ENCODE assay signal across 9 mouse cellular contexts in genomic region chr12:75307961-75308951, GRCm38 (mm10). TPM values are rescaled to one million over a fixed set of nuclear protein-coding genes. Genes with fewer than 3 reads are reported as not detected.
DNase-seq lines count a peak whose midpoint lies in the region; ATAC-seq lines count a peak whose summit lies in the region.
"Had no signal": no experiment of that assay in that cellular context is flagged by ENCODE, and none has a peak within 500 bp of the region (broad histone marks: within the 10 kb centered on the region; RNA-seq: fewer than 3 reads in every experiment).

Gene Rhoj, plus strand, starts transcription at chr12:75308322.

- H3K4me3 ChIP-seq in heart, embryonic 10.5 days: peak within 1 kb of the TSS; percentile 71
- peak within 1 kb of the TSS; percentile 60 for H3K4me3 ChIP-seq in limb, embryonic 12.5 days (replicated peaks)
- H3K4me3 ChIP-seq in midbrain, embryonic 12.5 days: peak within 1 kb of the TSS; percentile 50
- H3K4me3 ChIP-seq in stomach, embryonic 16.5 days (replicated peaks; ENCODE audit: low read length): peak within 1 kb of the TSS; percentile 62

- peak within 1 kb of the TSS; percentile 80 for H3K4me2 ChIP-seq in limb, embryonic 12.5 days
- H3K4me2 ChIP-seq in midbrain, embryonic 12.5 days (replicated peaks): peak within 1 kb of the TSS; percentile 84
- peak within 1 kb of the TSS; percentile 74 for H3K4me2 ChIP-seq in stomach, embryonic 16.5 days (ENCODE audit: low read depth, low read length)

- ATAC-seq in erythroid progenitor cell, adult 5-6 weeks (replicated peaks; ENCODE audit: low FRiP score, poor library complexity, severe bottlenecking): 0 out of 2 replicates have a peak, but pooled peaks have one; percentile 10
- ATAC-seq in limb, embryonic 12.5 days (ENCODE audit: insufficient number of reproducible peaks, insufficient read depth, low FRiP score, low TSS enrichment, low read depth): peak; percentile 86
- ATAC-seq in midbrain, embryonic 12.5 days (ENCODE audit: low FRiP score, low read depth): peak; percentile 89
- ATAC-seq in stomach, embryonic 16.5 days (ENCODE audit: insufficient read depth, low FRiP score): peak; percentile 90

- peak; percentile 95 for DNase-seq in 3T3-L1 (ENCODE audit: low read depth, low spot score)
- DNase-seq in brain, adult 2 months (ENCODE audit: low read depth, low spot score): peak; percentile 85
- DNase-seq in heart, embryonic 10.5 days (ENCODE audit: low spot score): peak; percentile 87
- peak; percentile 66 for DNase-seq in kidney, adult 9 months

- WGBS in heart, embryonic 10.5 days: under 1% methylated on average over 34 of the region's 34 CpGs
- WGBS in limb, embryonic 12.5 days: 1% methylated on average over 34 of the region's 34 CpGs
- under 1% methylated on average over 34 of the region's 34 CpGs for WGBS in midbrain, embryonic 12.5 days
- WGBS in stomach, embryonic 16.5 days: 1% methylated on average over 34 of the region's 34 CpGs

- peaks cover 64% of the 10 kb centered on the region for H3K27me3 ChIP-seq in heart, embryonic 10.5 days (ENCODE audit: insufficient read depth, poor library complexity, severe bottlenecking)
- H3K27me3 ChIP-seq in limb, embryonic 12.5 days: no peaks in the 10 kb centered on the region
- H3K27me3 ChIP-seq in midbrain, embryonic 12.5 days: no peaks in the 10 kb centered on the region; the same call in 1 of the 2 replicates
- no peaks in the 10 kb centered on the region for H3K27me3 ChIP-seq in stomach, embryonic 16.5 days (ENCODE audit: control insufficient read depth, insufficient read depth, low read length)

- H3K9ac ChIP-seq in limb, embryonic 12.5 days (replicated peaks): peak within 1 kb of the TSS; percentile 79
- H3K9ac ChIP-seq in midbrain, embryonic 12.5 days (replicated peaks): peak within 1 kb of the TSS; percentile 59
- H3K9ac ChIP-seq in stomach, embryonic 16.5 days (ENCODE audit: low read length): peak within 1 kb of the TSS; percentile 84

- peak within 1 kb of the TSS; percentile 88 for H3K27ac ChIP-seq in heart, embryonic 10.5 days
- H3K27ac ChIP-seq in limb, embryonic 12.5 days: peak within 1 kb of the TSS; percentile 93
- peak within 1 kb of the TSS; percentile 67 for H3K27ac ChIP-seq in midbrain, embryonic 12.5 days (replicated peaks)
- peak within 1 kb of the TSS; percentile 92 for H3K27ac ChIP-seq in stomach, embryonic 16.5 days (ENCODE audit: low read length)

- H3K4me1 ChIP-seq in heart, embryonic 10.5 days: peaks cover 7% of the 10 kb centered on the region; the same call in 1 of the 2 replicates
- peaks cover 14% of the 10 kb centered on the region; the same call in 1 of the 2 replicates for H3K4me1 ChIP-seq in limb, embryonic 12.5 days (replicated peaks)
- H3K4me1 ChIP-seq in midbrain, embryonic 12.5 days: peaks cover 8% of the 10 kb centered on the region; the same call in 1 of the 2 replicates
- H3K4me1 ChIP-seq in stomach, embryonic 16.5 days (ENCODE audit: control insufficient read depth, insufficient read depth, low read length): no peaks in the 10 kb centered on the region; the same call in 1 of the 2 replicates

- no peaks in the 10 kb centered on the region for H3K36me3 ChIP-seq in heart, embryonic 10.5 days
- no peaks in the 10 kb centered on the region for H3K36me3 ChIP-seq in limb, embryonic 12.5 days
- H3K36me3 ChIP-seq in midbrain, embryonic 12.5 days: no peaks in the 10 kb centered on the region
- H3K36me3 ChIP-seq in stomach, embryonic 16.5 days (ENCODE audit: control insufficient read depth, insufficient read depth, low read length): no peaks in the 10 kb centered on the region

- H3K9me3 ChIP-seq in heart, embryonic 10.5 days: no peaks in the 10 kb centered on the region
- H3K9me3 ChIP-seq in limb, embryonic 12.5 days: no peaks in the 10 kb centered on the region
- no peaks in the 10 kb centered on the region for H3K9me3 ChIP-seq in midbrain, embryonic 12.5 days
- no peaks in the 10 kb centered on the region for H3K9me3 ChIP-seq in stomach, embryonic 16.5 days (replicated peaks; ENCODE audit: control insufficient read depth, low read length)

RNA-seq across cellular contexts. Expression of gene Rhoj, which starts in this region (rescaled TPM):
- total RNA-seq in erythroid progenitor cell, adult 5-6 weeks (2015; ENCODE audit: low replicate concordance): not detected in 2 replicates
- total RNA-seq in erythroid progenitor cell, adult 5-6 weeks (2017; ENCODE audit: low replicate concordance): 0.26 and 18.1 TPM in 2 replicates
- 26.0 and 29.0 TPM in 2 replicates for polyA plus RNA-seq in heart, embryonic 10.5 days (2016; fragmentation: Nextera tagmentation; extraction: Ambion mirVana)
- 32.7 and 33.0 TPM in 2 replicates for polyA plus RNA-seq in limb, embryonic 12.5 days (2016; fragmentation: Nextera tagmentation; extraction: Ambion mirVana)
- polyA plus RNA-seq in midbrain, embryonic 12.5 days (2016; fragmentation: Nextera tagmentation; extraction: Ambion mirVana): 19.7 and 25.3 TPM in 2 replicates
- 68.1 and 72.7 TPM in 2 replicates for polyA plus RNA-seq in stomach, embryonic 16.5 days (2015; fragmentation: Nextera tagmentation; extraction: Ambion mirVana)
- total RNA-seq: MEL had no signal

Comparison
In these comparisons a context has a peak if more than half of its experiments do, and no peak if none do; other contexts are left out.
1. Peak in every context shown above with its lines: DNase-seq, ATAC-seq, H3K4me3 ChIP-seq and H3K27ac ChIP-seq.
2. ATAC-seq: peak in every context shown above with its lines; median percentile 90 in stomach, embryonic 16.5 days; 89 in midbrain, embryonic 12.5 days; 86 in limb, embryonic 12.5 days; 10 in erythroid progenitor cell, adult 5-6 weeks.